Mouse (Mus musculus) lung, embryonic 14.5 days (tissue): ENCODE measurements around the gene Npas3. TPM values are rescaled to one million over a fixed set of nuclear protein-coding genes. Genes with fewer than 3 reads are reported as not detected.

ENCODE experiments used
- ATAC-seq: fragments of 200-750 bp; cut with Nextera tagmentation; 2 replicates; pipeline ENCODE4 v1.8.0; 2017; ENCODE audit warnings: mild to moderate bottlenecking, moderate TSS enrichment, moderate library complexity; ENCODE audit not compliant: insufficient read depth
- DNase-seq: peaks from one replicate; pipeline ENCODE4 v3.0.0-alpha.2; 2015
- H3K27ac ChIP-seq: fragments of 300-500 bp; sonication (generic); 2 replicates; pipeline ENCODE4 v1.5.1; 2014; ENCODE audit warnings: low read depth, mild to moderate bottlenecking, moderate library complexity
- H3K27me3 ChIP-seq: fragments of 300-500 bp; sonication (generic); 2 replicates; pipeline ENCODE4 v1.6.1; 2014; ENCODE audit warnings: low read length, control low read depth; ENCODE audit not compliant: insufficient read depth
- H3K36me3 ChIP-seq: fragments of 300-500 bp; sonication (generic); 2 replicates; pipeline ENCODE4 v1.6.1; 2014; ENCODE audit warnings: control low read depth; ENCODE audit not compliant: insufficient read depth
- H3K4me1 ChIP-seq: fragments of 300-500 bp; sonication (generic); 2 replicates; pipeline ENCODE4 v1.6.1; 2014; ENCODE audit warnings: antibody characterized with exemption, control low read depth; ENCODE audit not compliant: insufficient read depth
- H3K4me2 ChIP-seq: fragments of 300-500 bp; sonication (generic); 2 replicates; pipeline ENCODE4 v1.6.1; 2014; ENCODE audit warnings: mild to moderate bottlenecking
- H3K4me3 ChIP-seq: fragments of 300-500 bp; sonication (generic); 2 replicates; pipeline ENCODE4 v1.5.1; 2014; ENCODE audit warnings: low read depth, low read length
- H3K9ac ChIP-seq: fragments of 300-500 bp; sonication (generic); 2 replicates; pipeline ENCODE4 v1.6.1; 2014
- H3K9me3 ChIP-seq: fragments of 300-500 bp; sonication (generic); 2 replicates; pipeline ENCODE4 v1.6.1; 2016; ENCODE audit warnings: low read depth, low read length, control low read depth
- CTCF ChIP-seq: IDR thresholded peaks from 2 replicates; pipeline ENCODE4 v1.5.1; 2016; ENCODE audit warnings: antibody characterized with exemption, low read depth
- WGBS: fragments of 180-500 bp; shearing (Covaris S2); extraction: QIAGEN DNeasy Blood & Tissue Kit; methylation state at CpG from one replicate; pipeline ENCODE4 v1.1.7; 2014; 5-methylcytosine and 5-hydroxymethylcytosine counted together
- polyA plus RNA-seq: library from polyadenylated mRNA; unstranded; fragments of >200 nt; fragmentation: Nextera tagmentation; extraction: Ambion mirVana; gene quantifications from 2 replicates; pipeline ENCODE4 v1.2.1, GENCODE M21; 2014

Gene Npas3
- polyA plus RNA-seq, 1 experiment from 2014 or later: 0.62 TPM

DNA sequence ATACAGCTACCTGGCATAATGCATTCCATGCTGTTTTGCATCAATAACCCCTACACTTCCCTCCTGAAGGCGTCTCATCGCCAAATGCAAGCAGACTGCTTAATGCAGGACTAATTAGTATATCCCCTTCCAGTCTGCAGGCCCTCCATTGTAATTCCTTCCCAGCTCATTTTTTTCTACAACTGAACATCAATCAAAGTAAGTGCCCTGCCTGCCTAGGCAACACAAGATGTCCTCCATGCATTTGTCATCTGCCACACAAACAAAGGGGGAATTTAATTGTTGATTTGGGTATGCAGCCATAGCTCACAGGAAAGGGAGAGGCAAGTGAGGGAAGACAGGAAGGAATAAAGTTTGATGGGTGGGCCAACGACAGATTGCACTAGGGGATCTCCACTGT, 804.5 kb downstream of the Npas3 start:
- no peak for TF ChIP-seq CTCF
- Histone ChIP-seq H3K9me3 (no peaks in the 10 kb centered on the region), H3K4me2 (no peak overlapping the region), H3K4me3 (no peak overlapping the region), H3K27ac (no peak overlapping the region), H3K9ac (no peak overlapping the region), H3K4me1 (no peaks in the 10 kb centered on the region), H3K27me3 (0 out of 2 replicates have a peak, but pooled peaks cover 4% of the 10 kb centered on the region), H3K36me3 (no peaks in the 10 kb centered on the region)
- ATAC-seq (no peak), DNase-seq (no peak)
- WGBS: 61% methylated on average over 3 of the region's 3 CpGs

DNA sequence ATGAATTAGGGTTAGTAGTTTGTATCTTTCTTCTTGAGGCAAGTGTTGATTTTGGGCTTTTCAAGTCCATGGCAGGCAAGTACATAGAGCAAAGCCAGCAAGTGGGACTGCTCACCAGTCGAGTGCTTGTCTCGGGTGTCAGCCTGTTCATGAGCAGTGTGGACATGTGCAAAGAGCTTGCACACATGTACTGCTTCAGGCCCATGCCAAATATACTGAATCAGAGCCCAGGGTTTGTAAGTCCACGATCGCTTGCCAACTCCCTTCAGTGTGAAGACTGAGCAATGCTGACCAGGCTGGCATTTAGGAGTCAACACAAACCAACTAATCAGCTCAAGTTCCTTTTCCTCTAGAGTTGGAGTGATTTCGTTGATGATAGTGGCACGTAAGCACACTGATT, 805.1 kb downstream of the Npas3 start:
- Histone ChIP-seq H3K36me3 (no peaks in the 10 kb centered on the region), H3K4me3 (no peak overlapping the region), H3K27me3 (0 out of 2 replicates have a peak, but pooled peaks cover 8% of the 10 kb centered on the region), H3K9ac (no peak overlapping the region), H3K27ac (no peak overlapping the region), H3K9me3 (no peaks in the 10 kb centered on the region), H3K4me2 (no peak overlapping the region), H3K4me1 (no peaks in the 10 kb centered on the region)
- ATAC-seq (no peak), DNase-seq (no peak)
- no peak for TF ChIP-seq CTCF
- 86% methylated on average over 6 of the region's 6 CpGs for WGBS

DNA sequence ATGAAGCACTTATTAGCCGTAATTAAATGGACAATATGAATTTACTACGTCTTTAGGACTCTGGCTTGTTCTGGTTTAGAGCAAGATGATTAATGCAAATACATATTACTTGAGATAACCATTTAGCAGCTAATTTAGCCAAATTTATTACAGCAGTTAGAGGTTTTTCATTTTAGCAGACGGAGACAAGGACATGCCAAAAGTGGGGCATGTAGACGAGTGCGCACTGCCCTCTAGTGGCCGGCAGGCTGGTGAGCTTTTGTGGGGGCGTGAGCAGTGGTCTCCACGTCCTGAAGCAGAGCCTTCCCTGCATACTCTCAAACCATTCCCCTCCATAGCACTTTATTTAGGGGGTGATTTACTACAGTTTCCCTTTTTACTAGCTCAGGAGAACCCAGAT, 812.3 kb downstream of the Npas3 start:
- no peak overlapping the region for H3K4me2 ChIP-seq
- DNase-seq: peak; percentile 92
- no peak overlapping the region for H3K27ac ChIP-seq
- H3K4me3 ChIP-seq: no peak overlapping the region
- no peaks in the 10 kb centered on the region for H3K36me3 ChIP-seq
- 7% methylated on average over 8 of the region's 8 CpGs for WGBS
- H3K9me3 ChIP-seq: no peaks in the 10 kb centered on the region
- peak; percentile 95 for TF ChIP-seq CTCF
- H3K9ac ChIP-seq: no peak overlapping the region
- no peak for ATAC-seq
- no peaks in the 10 kb centered on the region for H3K4me1 ChIP-seq
- H3K27me3 ChIP-seq: peaks cover 47% of the 10 kb centered on the region

DNA sequence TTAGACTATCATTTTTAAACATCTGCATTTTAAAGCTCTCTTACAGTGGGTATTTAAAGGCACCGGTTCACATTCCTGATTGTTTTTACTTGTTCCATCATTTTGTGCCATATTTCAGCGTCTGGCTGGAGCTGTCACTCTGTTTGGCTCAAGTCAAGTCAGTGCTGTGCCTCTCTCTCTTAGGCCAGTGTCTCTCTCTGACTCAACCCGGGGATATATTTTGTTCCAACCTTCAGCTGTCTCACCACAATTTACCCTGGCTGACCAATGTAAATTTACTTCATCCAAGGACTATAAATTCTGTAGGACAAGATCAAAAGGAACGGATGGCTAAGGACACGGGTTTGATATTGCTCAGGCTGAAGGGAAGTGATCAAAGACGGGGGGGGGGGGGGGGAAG, 812.7 kb downstream of the Npas3 start:
- H3K9ac ChIP-seq: no peak overlapping the region
- no peak overlapping the region for H3K4me2 ChIP-seq
- H3K4me3 ChIP-seq: no peak overlapping the region
- no peaks in the 10 kb centered on the region for H3K36me3 ChIP-seq
- peaks cover 47% of the 10 kb centered on the region for H3K27me3 ChIP-seq
- no peak overlapping the region for H3K27ac ChIP-seq
- DNase-seq (no peak), ATAC-seq (no peak)
- no peaks in the 10 kb centered on the region for H3K4me1 ChIP-seq
- 47% methylated on average over 6 of the region's 6 CpGs for WGBS
- no peak for TF ChIP-seq CTCF
- H3K9me3 ChIP-seq: no peaks in the 10 kb centered on the region

DNA sequence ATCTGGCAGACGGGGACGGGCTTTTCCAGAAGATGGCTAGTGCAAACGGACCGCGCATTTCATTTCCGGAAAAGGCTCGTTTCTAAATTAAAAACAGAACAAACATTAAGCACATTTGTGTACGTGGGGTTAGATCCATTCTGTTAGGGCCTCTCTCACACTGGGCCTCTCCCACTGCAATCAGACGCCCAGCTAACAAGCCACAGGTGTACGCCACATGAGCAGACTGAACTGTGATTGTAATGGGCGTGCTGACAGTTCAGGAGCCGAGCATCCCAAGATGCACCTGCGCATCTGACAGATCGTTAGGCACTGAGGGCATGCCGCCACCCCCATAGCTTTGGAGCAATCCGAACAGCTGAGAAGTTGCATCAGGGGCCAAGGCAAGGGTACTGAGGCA, 816.5 kb downstream of the Npas3 start:
- Histone ChIP-seq H3K9ac (no peak overlapping the region), H3K4me2 (no peak overlapping the region), H3K27me3 (peaks cover 66% of the 10 kb centered on the region), H3K4me3 (no peak overlapping the region), H3K4me1 (peaks cover 10% of the 10 kb centered on the region), H3K27ac (no peak overlapping the region), H3K36me3 (no peaks in the 10 kb centered on the region), H3K9me3 (no peaks in the 10 kb centered on the region)
- no peak for DNase-seq
- TF ChIP-seq CTCF: no peak
- 72% methylated on average over 16 of the region's 16 CpGs for WGBS
- no peak for ATAC-seq

DNA sequence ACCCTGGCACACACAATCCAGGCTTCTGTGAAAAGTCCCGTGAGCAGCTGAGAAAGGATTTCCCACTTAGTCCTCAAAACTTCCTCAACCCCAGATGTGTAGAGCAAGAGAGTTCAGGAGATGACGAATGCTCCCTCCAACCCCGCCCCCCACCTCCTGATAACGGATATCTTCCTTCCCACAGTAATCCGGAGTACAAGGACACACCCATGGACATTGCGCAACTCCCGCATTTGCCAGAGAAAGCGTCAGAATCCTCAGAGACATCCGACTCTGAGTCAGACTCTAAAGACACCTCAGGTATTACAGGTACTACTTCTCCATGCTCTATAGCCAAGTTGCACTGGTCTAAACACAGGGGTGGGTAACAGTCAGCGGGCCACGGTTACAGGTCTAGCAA, 817.1 kb downstream of the Npas3 start:
- ATAC-seq (no peak), DNase-seq (no peak)
- Histone ChIP-seq H3K27ac (no peak overlapping the region), H3K4me1 (peaks cover 10% of the 10 kb centered on the region), H3K4me3 (no peak overlapping the region), H3K27me3 (peaks cover 68% of the 10 kb centered on the region), H3K9ac (no peak overlapping the region), H3K9me3 (no peaks in the 10 kb centered on the region), H3K4me2 (no peak overlapping the region), H3K36me3 (no peaks in the 10 kb centered on the region)
- 53% methylated on average over 11 of the region's 11 CpGs for WGBS
- TF ChIP-seq CTCF: no peak

DNA sequence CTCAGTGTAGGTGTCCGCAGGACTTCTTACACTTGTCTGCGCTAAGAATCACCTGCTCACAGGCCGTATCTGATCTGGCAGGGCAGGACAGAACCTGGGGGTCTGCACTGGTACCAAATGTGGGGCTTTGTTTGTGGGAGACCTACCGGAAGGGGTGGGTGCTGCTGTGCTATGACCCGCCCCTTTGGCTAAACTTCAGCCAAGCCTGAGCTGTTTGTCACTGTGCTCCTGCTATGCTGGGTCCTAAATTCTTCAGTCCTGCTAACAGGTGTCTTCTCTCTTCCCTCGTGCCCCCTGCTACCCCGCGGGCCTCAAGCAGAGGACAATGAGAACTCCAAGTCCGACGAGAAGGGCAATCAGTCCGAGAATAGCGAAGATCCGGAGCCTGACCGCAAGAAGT, 818.9 kb downstream of the Npas3 start:
- no peak for DNase-seq
- H3K4me3 ChIP-seq: peak overlapping the region; percentile 36
- peaks cover 60% of the 10 kb centered on the region for H3K27me3 ChIP-seq
- no peak for TF ChIP-seq CTCF
- no peak overlapping the region for H3K27ac ChIP-seq
- H3K36me3 ChIP-seq: no peaks in the 10 kb centered on the region
- H3K9me3 ChIP-seq: no peaks in the 10 kb centered on the region
- H3K4me2 ChIP-seq: peak overlapping the region; percentile 69
- peaks cover 10% of the 10 kb centered on the region for H3K4me1 ChIP-seq
- peak; percentile 47; the same call in 1 of the 2 replicates for ATAC-seq
- WGBS: 28% methylated on average over 14 of the region's 14 CpGs
- H3K9ac ChIP-seq: no peak overlapping the region
